Mouse (Mus musculus): ENCODE data around the gene Tmcc1. TPM values are rescaled to one million over a fixed set of nuclear protein-coding genes. Genes with fewer than 3 reads are reported as not detected.
"Not testable (repeated sequence)": the region's sequence is repeated elsewhere in the genome, so short reads cannot be mapped to it uniquely, and the experiment has no call there.

Tmcc1 gene
- polyA plus RNA-seq, 1 experiment, result 0.58 TPM

GRCm38 (mm10) chr6:116070558-116070957, 122.7 kb downstream of the Tmcc1 start:
- Histone ChIP-seq H3K27me3 (replicated peaks) (no peaks in the 10 kb centered on the region), H3K36me3 (replicated peaks; ENCODE audit: low read length) (no peaks in the 10 kb centered on the region), H3K9me3 (no peaks in the 10 kb centered on the region), H3K4me1 (peaks cover 36% of the 10 kb centered on the region), H3K4me3 (replicated peaks) (no peak overlapping the region)
- no peak for TF ChIP-seq GATA1 (IDR thresholded peaks at IDR 0.05; ENCODE audit: borderline replicate concordance, low read length)
- no peak for TF ChIP-seq FLI1 (IDR thresholded peaks at IDR 0.05; ENCODE audit: low read length)

- Histone ChIP-seq H3K9me3 (no peaks in the 10 kb centered on the region), H3K4me3 (replicated peaks) (no peak overlapping the region), H3K4me1 (peaks cover 4% of the 10 kb centered on the region; the same call in 1 of the 2 replicates), H3K36me3 (replicated peaks; ENCODE audit: low read length) (no peaks in the 10 kb centered on the region), H3K27me3 (replicated peaks) (no peaks in the 10 kb centered on the region)
- TF ChIP-seq FLI1 (IDR thresholded peaks at IDR 0.05; ENCODE audit: low read length) (no peak), GATA1 (IDR thresholded peaks at IDR 0.05; ENCODE audit: borderline replicate concordance, low read length) (no peak)
These were observed 129.8 kb downstream of the Tmcc1 start for GRCm38 (mm10) chr6:116063516-116063915.

DNA sequence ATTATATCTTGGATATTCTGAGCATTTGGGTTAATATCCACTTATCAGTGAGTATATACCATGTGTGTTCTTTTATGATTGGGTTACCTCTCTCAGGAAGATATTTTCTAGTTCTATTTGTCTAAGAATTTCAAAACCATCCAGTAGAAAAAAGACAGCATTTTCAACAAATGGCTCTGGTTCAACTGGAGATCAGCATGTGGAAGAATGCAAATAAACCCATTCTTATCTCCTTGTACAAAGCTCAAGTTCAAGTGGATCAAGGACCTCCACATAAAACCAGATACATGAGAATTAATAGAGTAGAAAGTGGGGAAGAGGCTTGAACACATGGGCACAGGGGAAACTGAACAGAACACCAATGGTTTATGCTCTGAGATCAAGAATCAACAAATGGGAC, 133.7 kb downstream of the Tmcc1 start:
- H3K36me3 ChIP-seq (replicated peaks; ENCODE audit: low read length); H3K4me3 ChIP-seq (replicated peaks); H3K27me3 ChIP-seq (replicated peaks); H3K9me3 ChIP-seq: not testable (repeated sequence)
- peaks cover 12% of the 10 kb centered on the region for H3K4me1 ChIP-seq

GRCm38 (mm10) chr6:116058541-116059300, 134.6 kb downstream of the Tmcc1 start:
- Histone ChIP-seq H3K9me3 (no peaks in the 10 kb centered on the region), H3K4me1 (peaks cover 20% of the 10 kb centered on the region), H3K4me3 (replicated peaks) (no peak overlapping the region), H3K36me3 (replicated peaks; ENCODE audit: low read length) (no peaks in the 10 kb centered on the region), H3K27me3 (replicated peaks) (no peaks in the 10 kb centered on the region)
- TF ChIP-seq GATA1 (IDR thresholded peaks at IDR 0.05; ENCODE audit: borderline replicate concordance, low read length), result no peak
- TF ChIP-seq FLI1 (IDR thresholded peaks at IDR 0.05; ENCODE audit: low read length), result no peak

DNA sequence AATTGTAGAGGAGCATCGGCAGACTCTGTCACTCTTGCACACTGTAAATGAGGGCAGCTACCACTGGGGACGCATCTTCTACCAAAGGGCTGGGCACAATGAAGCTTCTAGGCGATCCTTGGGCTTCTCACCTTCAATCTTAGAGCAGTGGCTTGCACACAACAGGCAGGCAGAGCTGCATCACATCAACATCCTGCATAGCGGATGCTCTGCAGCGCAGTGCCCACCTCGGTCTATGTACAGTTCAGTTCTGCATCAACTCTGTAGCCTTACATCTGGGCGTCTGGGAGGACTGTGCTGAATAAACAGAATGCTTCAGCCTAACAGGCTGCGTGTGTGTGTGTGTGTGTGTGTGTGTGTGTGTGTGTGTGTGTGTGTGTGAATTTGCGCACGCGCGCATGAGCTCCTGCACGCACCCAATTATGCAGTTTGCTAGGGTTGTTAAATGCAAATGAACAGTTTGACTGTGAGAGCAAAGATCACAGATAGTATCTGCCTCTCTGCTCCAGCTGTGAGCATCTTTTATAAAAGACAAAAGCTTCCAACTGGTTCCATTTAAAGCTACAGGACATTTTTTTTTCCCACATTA, 136.5 kb downstream of the Tmcc1 start:
- no peaks in the 10 kb centered on the region for H3K9me3 ChIP-seq
- peaks cover 26% of the 10 kb centered on the region for H3K4me1 ChIP-seq
- no peak for TF ChIP-seq FLI1 (IDR thresholded peaks at IDR 0.05; ENCODE audit: low read length)
- no peak for TF ChIP-seq GATA1 (IDR thresholded peaks at IDR 0.05; ENCODE audit: borderline replicate concordance, low read length)
- no peaks in the 10 kb centered on the region for H3K36me3 ChIP-seq (replicated peaks; ENCODE audit: low read length)
- H3K27me3 ChIP-seq (replicated peaks), result no peaks in the 10 kb centered on the region
- peak overlapping the region; percentile 4 for H3K4me3 ChIP-seq (replicated peaks)

GRCm38 (mm10) chr6:116055766-116056165, 137.5 kb downstream of the Tmcc1 start:
- Histone ChIP-seq H3K27me3 (replicated peaks) (no peaks in the 10 kb centered on the region), H3K36me3 (replicated peaks; ENCODE audit: low read length) (no peaks in the 10 kb centered on the region), H3K4me3 (replicated peaks) (no peak overlapping the region), H3K4me1 (peaks cover 29% of the 10 kb centered on the region), H3K9me3 (no peaks in the 10 kb centered on the region)
- TF ChIP-seq GATA1 (IDR thresholded peaks at IDR 0.05; ENCODE audit: borderline replicate concordance, low read length) (no peak), FLI1 (IDR thresholded peaks at IDR 0.05; ENCODE audit: low read length) (no peak)

DNA sequence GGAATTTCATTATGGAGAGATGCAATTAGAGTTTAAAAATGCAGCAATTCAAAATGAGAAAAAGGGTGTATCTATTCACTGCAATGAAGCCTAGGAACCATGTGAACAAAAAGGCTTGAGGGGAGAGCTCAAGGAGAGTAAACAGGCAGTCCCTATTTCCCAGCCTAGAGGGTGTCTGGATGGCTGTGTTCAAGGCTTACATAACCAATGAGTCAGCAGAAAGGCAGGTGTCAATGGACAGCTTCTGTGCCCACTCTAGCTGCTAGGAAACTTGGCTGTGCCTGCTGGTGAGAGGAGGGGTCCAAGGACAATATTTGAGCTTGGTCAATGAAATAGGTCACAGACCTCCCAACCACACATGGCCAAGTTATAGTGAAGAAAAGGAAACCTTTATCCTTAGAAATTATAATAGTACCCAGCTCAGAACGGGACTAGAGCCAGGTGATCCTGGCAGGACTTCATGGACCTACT, 138.2 kb downstream of the Tmcc1 start:
- TF ChIP-seq FLI1 (IDR thresholded peaks at IDR 0.05; ENCODE audit: low read length) (no peak), GATA1 (IDR thresholded peaks at IDR 0.05; ENCODE audit: borderline replicate concordance, low read length) (no peak)
- Histone ChIP-seq H3K36me3 (replicated peaks; ENCODE audit: low read length) (no peaks in the 10 kb centered on the region), H3K4me1 (peaks cover 33% of the 10 kb centered on the region)

DNA sequence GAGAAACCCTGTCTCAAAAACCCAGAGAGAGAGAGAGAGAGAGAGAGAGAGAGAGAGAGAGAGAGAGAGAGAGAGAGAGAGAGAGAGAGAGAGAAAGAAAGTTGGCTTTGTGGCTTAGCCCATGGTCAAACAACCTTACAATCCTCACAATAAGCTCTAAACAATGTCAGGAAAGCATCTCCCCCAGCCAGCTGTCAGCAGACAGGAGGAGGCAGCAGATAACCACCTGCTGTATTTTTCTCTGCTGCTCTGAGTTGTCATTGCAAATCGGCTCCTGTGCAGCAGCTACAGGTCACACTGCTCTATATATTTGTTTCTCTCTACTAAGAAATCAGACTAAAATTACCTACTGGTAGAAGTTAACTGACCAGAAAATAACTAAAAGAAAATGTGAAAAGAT, 145.4 kb downstream of the Tmcc1 start:
- Histone ChIP-seq H3K27me3 (replicated peaks) (no peaks in the 10 kb centered on the region), H3K36me3 (replicated peaks; ENCODE audit: low read length) (peaks cover 9% of the 10 kb centered on the region), H3K9me3 (no peaks in the 10 kb centered on the region), H3K4me3 (replicated peaks) (no peak overlapping the region), H3K4me1 (peaks cover 29% of the 10 kb centered on the region)
- no peak for TF ChIP-seq GATA1 (IDR thresholded peaks at IDR 0.05; ENCODE audit: borderline replicate concordance, low read length)
- no peak for TF ChIP-seq FLI1 (IDR thresholded peaks at IDR 0.05; ENCODE audit: low read length)

More for the DNA sequence above, 138.2 kb downstream of the Tmcc1 start:
- H3K27me3 ChIP-seq (replicated peaks), result no peaks in the 10 kb centered on the region
- H3K4me3 ChIP-seq (replicated peaks), result no peak overlapping the region
- no peaks in the 10 kb centered on the region for H3K9me3 ChIP-seq

- TF ChIP-seq GATA1 (IDR thresholded peaks at IDR 0.05; ENCODE audit: borderline replicate concordance, low read length) (no peak), FLI1 (IDR thresholded peaks at IDR 0.05; ENCODE audit: low read length) (no peak)
- H3K4me1 ChIP-seq, result peaks cover 26% of the 10 kb centered on the region
- no peak overlapping the region for H3K4me3 ChIP-seq (replicated peaks)
- H3K36me3 ChIP-seq (replicated peaks; ENCODE audit: low read length), result peaks cover 14% of the 10 kb centered on the region
- H3K27me3 ChIP-seq (replicated peaks), result no peaks in the 10 kb centered on the region
- H3K9me3 ChIP-seq, result peaks cover 3% of the 10 kb centered on the region
These were observed 145.9 kb downstream of the Tmcc1 start for GRCm38 (mm10) chr6:116047366-116047765.

DNA sequence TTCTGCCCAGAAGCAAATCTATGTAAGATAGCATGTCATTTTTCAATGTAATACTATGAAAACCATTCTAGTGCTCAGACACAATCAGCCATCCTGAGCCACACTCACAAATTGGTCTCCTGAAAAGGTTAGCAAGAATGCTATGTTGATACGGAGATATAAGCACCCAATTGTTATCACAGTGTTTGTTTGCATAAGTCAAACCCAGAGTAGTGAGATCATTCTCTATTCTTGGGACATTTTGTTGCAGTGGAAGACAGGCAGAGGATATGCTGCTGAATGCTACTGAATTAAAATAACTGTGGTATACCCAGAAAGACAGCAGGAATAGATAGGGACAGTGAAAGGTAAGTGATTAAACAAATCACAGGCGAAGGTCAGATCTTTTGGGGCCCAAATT, 149.2 kb downstream of the Tmcc1 start:
- peaks cover 3% of the 10 kb centered on the region for H3K9me3 ChIP-seq
- TF ChIP-seq FLI1 (IDR thresholded peaks at IDR 0.05; ENCODE audit: low read length) (no peak), GATA1 (IDR thresholded peaks at IDR 0.05; ENCODE audit: borderline replicate concordance, low read length) (no peak)
- peaks cover 19% of the 10 kb centered on the region for H3K4me1 ChIP-seq

More for the DNA sequence above, 149.2 kb downstream of the Tmcc1 start:
- Histone ChIP-seq H3K4me3 (replicated peaks) (no peak overlapping the region), H3K36me3 (replicated peaks; ENCODE audit: low read length) (peaks cover 18% of the 10 kb centered on the region), H3K27me3 (replicated peaks) (no peaks in the 10 kb centered on the region)
